Mouse (Mus musculus) hindbrain, embryonic 13.5 days (tissue): ENCODE measurements around the gene Srebf1. TPM values are rescaled to one million over a fixed set of nuclear protein-coding genes. Genes with fewer than 3 reads are reported as not detected.

ENCODE experiments used
- ATAC-seq: fragments of 200-750 bp; cut with Nextera tagmentation; 2 replicates; pipeline ENCODE4 v1.8.0; 2017; ENCODE audit warnings: moderate TSS enrichment; ENCODE audit not compliant: low FRiP score
- H3K27ac ChIP-seq: fragments of 300-500 bp; sonication (generic); 2 replicates; pipeline ENCODE4 v1.5.1; 2015; ENCODE audit warnings: inconsistent platforms, mild to moderate bottlenecking, moderate library complexity
- H3K27me3 ChIP-seq: fragments of 300-500 bp; sonication (generic); 2 replicates; pipeline ENCODE4 v1.6.1; 2015; ENCODE audit warnings: mild to moderate bottlenecking, inconsistent platforms
- H3K36me3 ChIP-seq: fragments of 300-500 bp; sonication (generic); 2 replicates; pipeline ENCODE4 v1.6.1; 2015; ENCODE audit warnings: mild to moderate bottlenecking, inconsistent platforms
- H3K4me1 ChIP-seq: fragments of 300-500 bp; sonication (generic); replicated peaks from 2 replicates; pipeline ENCODE4 v1.6.1; 2015; ENCODE audit warnings: inconsistent platforms
- H3K4me2 ChIP-seq: fragments of 300-500 bp; sonication (generic); 2 replicates; pipeline ENCODE4 v1.6.1; 2015; ENCODE audit warnings: inconsistent platforms, mild to moderate bottlenecking, moderate library complexity
- H3K4me3 ChIP-seq: fragments of 300-500 bp; sonication (generic); 2 replicates; pipeline ENCODE4 v1.5.1; 2015; ENCODE audit warnings: mild to moderate bottlenecking, inconsistent platforms
- H3K9ac ChIP-seq: fragments of 300-500 bp; sonication (generic); 2 replicates; pipeline ENCODE4 v1.6.1; 2015; ENCODE audit warnings: mild to moderate bottlenecking, inconsistent platforms
- H3K9me3 ChIP-seq: fragments of 300-500 bp; sonication (generic); 2 replicates; pipeline ENCODE4 v1.6.1; 2016; ENCODE audit warnings: inconsistent platforms
- WGBS: fragments of 180-500 bp; shearing (Covaris S2); methylation state at CpG from one replicate; pipeline ENCODE4 v1.1.7; 2015; 5-methylcytosine and 5-hydroxymethylcytosine counted together
- polyA plus RNA-seq: library from polyadenylated mRNA; unstranded; fragments of >200 nt; fragmentation: Nextera tagmentation; extraction: Ambion mirVana; gene quantifications from 2 replicates; pipeline ENCODE4 v1.2.1, GENCODE M21; 2015

The Srebf1 gene
- polyA plus RNA-seq, 1 experiment from 2014 or later: 43.9 TPM

DNA sequence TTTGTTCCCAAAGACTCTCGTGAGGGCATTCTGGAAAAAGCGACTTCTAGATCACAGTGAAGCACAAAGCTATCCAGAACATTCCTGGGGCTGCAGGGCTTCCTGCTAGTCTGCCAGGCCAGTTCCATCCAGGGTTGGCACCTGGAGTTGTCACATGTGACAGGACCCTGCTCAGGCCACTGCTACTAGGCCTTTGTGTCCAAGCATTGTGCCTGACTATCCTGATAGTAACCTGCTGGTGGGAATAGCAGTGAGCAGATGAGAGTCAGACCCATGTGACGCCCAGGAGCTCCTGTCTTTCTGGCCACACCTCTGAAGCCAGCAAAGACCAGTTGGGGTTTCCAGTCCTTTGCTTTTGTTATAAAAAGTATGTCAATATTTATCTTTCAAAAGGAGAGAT is 50.3 kb downstream of the Srebf1 start:
- no peak for ATAC-seq
- no peak overlapping the region for H3K4me3 ChIP-seq
- H3K9me3 ChIP-seq: no peaks in the 10 kb centered on the region
- H3K27ac ChIP-seq: 0 out of 2 replicates have a peak overlapping the region, but pooled peaks have one; percentile 5
- H3K9ac ChIP-seq: no peak overlapping the region
- H3K36me3 ChIP-seq: peaks cover 4% of the 10 kb centered on the region; the same call in 1 of the 2 replicates
- H3K27me3 ChIP-seq: no peaks in the 10 kb centered on the region
- peaks cover 88% of the 10 kb centered on the region for H3K4me1 ChIP-seq
- WGBS: 87% methylated on average over 3 of the region's 3 CpGs
- H3K4me2 ChIP-seq: no peak overlapping the region

DNA sequence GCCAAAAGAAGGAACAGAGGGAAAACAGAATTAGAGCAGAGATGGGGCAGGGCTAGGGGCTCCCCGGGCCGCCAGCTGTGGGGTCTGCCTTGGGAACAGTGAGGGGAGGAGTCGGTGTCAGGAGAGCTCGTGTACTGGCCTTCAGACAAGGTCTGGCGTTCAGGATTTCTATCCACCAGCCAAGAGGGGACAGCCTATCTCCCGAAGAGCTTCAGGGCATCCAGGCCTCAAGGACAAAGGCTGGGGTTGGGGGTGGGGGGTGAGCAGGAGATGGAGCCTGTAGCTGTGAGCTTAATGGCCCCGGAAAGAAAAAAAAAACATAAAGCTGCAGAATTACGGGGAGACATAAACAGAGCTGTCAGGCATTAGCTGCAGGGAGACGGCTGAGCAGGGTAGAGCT is 53.6 kb downstream of the Srebf1 start:
- no peak overlapping the region; the same call in 1 of the 2 replicates for H3K4me2 ChIP-seq

GRCm38 (mm10) chr11:60165076-60165475 is 57.3 kb downstream of the Srebf1 start:
- no peak overlapping the region for H3K4me2 ChIP-seq
- 46% methylated on average over 5 of the region's 5 CpGs for WGBS
- H3K9me3 ChIP-seq: no peaks in the 10 kb centered on the region
- H3K4me3 ChIP-seq: no peak overlapping the region
- H3K27ac ChIP-seq: no peak overlapping the region
- peaks cover 96% of the 10 kb centered on the region for H3K4me1 ChIP-seq
- H3K27me3 ChIP-seq: no peaks in the 10 kb centered on the region
- no peak for ATAC-seq
- no peaks in the 10 kb centered on the region for H3K36me3 ChIP-seq
- H3K9ac ChIP-seq: no peak overlapping the region

More for the DNA sequence above, 53.6 kb downstream of the Srebf1 start:
- H3K4me3 ChIP-seq: no peak overlapping the region
- peak overlapping the region; percentile 83 for H3K27ac ChIP-seq
- no peak for ATAC-seq
- no peaks in the 10 kb centered on the region for H3K9me3 ChIP-seq
- H3K4me1 ChIP-seq: peaks cover 93% of the 10 kb centered on the region
- H3K36me3 ChIP-seq: peaks cover under 1% of the 10 kb centered on the region; the same call in 1 of the 2 replicates
- no peaks in the 10 kb centered on the region for H3K27me3 ChIP-seq
- H3K9ac ChIP-seq: peak overlapping the region; percentile 64
- 27% methylated on average over 9 of the region's 9 CpGs for WGBS

GRCm38 (mm10) chr11:60164450-60164849 is 57.9 kb downstream of the Srebf1 start:
- ATAC-seq: no peak
- Histone ChIP-seq H3K4me3 (no peak overlapping the region), H3K4me2 (no peak overlapping the region), H3K4me1 (peaks cover 96% of the 10 kb centered on the region), H3K27me3 (no peaks in the 10 kb centered on the region), H3K9ac (no peak overlapping the region), H3K36me3 (no peaks in the 10 kb centered on the region; the same call in 1 of the 2 replicates), H3K9me3 (no peaks in the 10 kb centered on the region), H3K27ac (no peak overlapping the region; the same call in 1 of the 2 replicates)
- WGBS: 85% methylated on average over 6 of the region's 6 CpGs

GRCm38 (mm10) chr11:60163362-60163761 is 59.0 kb downstream of the Srebf1 start:
- 92% methylated on average over 4 of the region's 4 CpGs for WGBS
- Histone ChIP-seq H3K9ac (no peak overlapping the region), H3K27ac (no peak overlapping the region), H3K4me2 (no peak overlapping the region), H3K27me3 (no peaks in the 10 kb centered on the region), H3K4me3 (no peak overlapping the region), H3K9me3 (no peaks in the 10 kb centered on the region), H3K4me1 (peaks cover 95% of the 10 kb centered on the region), H3K36me3 (no peaks in the 10 kb centered on the region; the same call in 1 of the 2 replicates)
- no peak for ATAC-seq

- Histone ChIP-seq H3K4me2 (no peak overlapping the region), H3K9ac (no peak overlapping the region), H3K27me3 (no peaks in the 10 kb centered on the region), H3K4me3 (no peak overlapping the region), H3K27ac (peak overlapping the region; percentile 81; the same call in 1 of the 2 replicates), H3K9me3 (no peaks in the 10 kb centered on the region), H3K36me3 (peaks cover 6% of the 10 kb centered on the region), H3K4me1 (peaks cover 95% of the 10 kb centered on the region)
- WGBS: 93% methylated on average over 1 of the region's 1 CpGs
- no peak for ATAC-seq
Measured at GRCm38 (mm10) chr11:60162547-60162946, 59.8 kb downstream of the Srebf1 start.

DNA sequence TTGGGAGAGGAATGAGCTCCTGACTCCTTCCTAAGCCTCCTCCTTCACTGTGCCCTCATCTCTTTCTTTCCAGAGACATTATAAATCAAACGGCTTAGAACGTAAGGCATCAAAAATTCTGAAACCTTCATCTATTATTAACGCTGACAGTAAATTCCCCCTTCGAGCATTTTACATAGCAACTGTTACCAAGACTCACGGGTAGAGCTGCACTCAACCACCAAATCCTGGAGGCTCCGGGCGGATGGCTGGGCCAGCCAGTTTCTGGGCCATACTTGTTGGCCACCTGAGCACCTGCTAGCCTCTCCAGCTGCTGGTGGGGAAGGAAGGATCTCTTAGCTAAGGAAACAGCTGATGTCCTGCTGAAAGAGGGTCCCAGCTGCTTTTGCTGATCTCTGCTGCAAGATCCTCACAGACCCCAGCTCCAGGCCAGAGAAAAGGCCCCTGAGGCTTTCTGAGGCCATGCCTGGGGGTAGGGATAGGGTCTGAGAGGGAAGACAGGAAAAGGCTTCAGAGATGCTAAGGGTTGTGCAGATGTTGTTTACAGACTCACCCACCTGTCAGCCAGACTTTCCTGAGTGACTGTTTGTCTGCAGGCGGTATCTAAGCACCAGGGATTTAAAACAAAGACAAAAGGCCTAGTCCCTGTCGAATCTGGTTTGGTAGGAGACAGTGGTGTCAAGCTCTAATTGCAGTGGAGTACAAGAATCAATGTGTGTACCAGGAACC is 61.1 kb downstream of the Srebf1 start:
- peaks cover 14% of the 10 kb centered on the region for H3K36me3 ChIP-seq
- peak overlapping the region; percentile 81 for H3K27ac ChIP-seq
- H3K9ac ChIP-seq: peak overlapping the region; percentile 7
- H3K4me3 ChIP-seq: no peak overlapping the region
- no peaks in the 10 kb centered on the region for H3K27me3 ChIP-seq
- H3K4me1 ChIP-seq: peaks cover 85% of the 10 kb centered on the region
- 41% methylated on average over 9 of the region's 9 CpGs for WGBS
- no peaks in the 10 kb centered on the region for H3K9me3 ChIP-seq
- no peak overlapping the region for H3K4me2 ChIP-seq
- no peak for ATAC-seq

DNA sequence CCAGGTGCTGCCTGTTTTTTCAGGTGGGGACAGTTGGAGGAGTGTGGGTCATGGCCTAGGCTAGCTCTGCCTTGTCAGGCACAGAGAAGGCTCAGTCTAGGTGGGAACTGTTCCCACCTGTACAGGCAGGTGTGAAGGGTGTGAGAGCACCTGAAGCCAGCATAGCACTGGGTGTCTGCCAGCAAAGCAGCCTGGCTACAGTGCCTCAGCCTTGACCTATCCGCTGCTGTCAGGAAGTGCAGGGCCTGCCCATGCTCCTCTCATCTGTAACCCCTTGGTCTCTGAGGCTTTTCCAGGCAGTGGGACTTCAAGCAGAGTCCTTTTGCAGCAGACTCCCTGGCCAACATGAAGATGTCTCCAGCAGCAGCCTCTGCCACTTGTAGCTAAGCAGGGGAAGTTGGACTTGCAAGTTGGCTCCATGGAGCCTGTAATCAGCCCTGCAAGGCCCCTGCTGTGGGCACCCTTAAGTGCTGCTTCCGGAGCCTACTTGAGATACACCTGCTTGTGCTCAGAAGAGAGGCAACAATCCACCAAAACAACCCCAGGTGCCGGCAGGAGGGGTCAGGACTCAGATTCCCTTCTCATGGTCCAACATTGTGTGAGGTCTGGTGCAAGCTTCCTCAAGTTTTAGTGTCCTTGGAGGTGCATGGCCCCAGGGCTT is 61.8 kb downstream of the Srebf1 start:
- no peak for ATAC-seq
- Histone ChIP-seq H3K27me3 (no peaks in the 10 kb centered on the region), H3K4me3 (no peak overlapping the region), H3K9me3 (no peaks in the 10 kb centered on the region), H3K4me2 (no peak overlapping the region), H3K36me3 (peaks cover 14% of the 10 kb centered on the region), H3K9ac (peak overlapping the region; percentile 29; the same call in 1 of the 2 replicates), H3K27ac (peak overlapping the region; percentile 81), H3K4me1 (peaks cover 81% of the 10 kb centered on the region)
- WGBS: 84% methylated on average over 3 of the region's 3 CpGs

- H3K4me2 ChIP-seq: no peak overlapping the region
- WGBS: 90% methylated on average over 5 of the region's 5 CpGs
- H3K27me3 ChIP-seq: no peaks in the 10 kb centered on the region
- peaks cover 83% of the 10 kb centered on the region for H3K4me1 ChIP-seq
- peak overlapping the region; percentile 29; the same call in 1 of the 2 replicates for H3K9ac ChIP-seq
- H3K4me3 ChIP-seq: no peak overlapping the region
- peak overlapping the region; percentile 81; the same call in 1 of the 2 replicates for H3K27ac ChIP-seq
- no peak for ATAC-seq
- H3K9me3 ChIP-seq: no peaks in the 10 kb centered on the region
- H3K36me3 ChIP-seq: peaks cover 14% of the 10 kb centered on the region
Measured at GRCm38 (mm10) chr11:60159955-60160354, 62.4 kb downstream of the Srebf1 start.

- Histone ChIP-seq H3K9ac (0 out of 2 replicates have a peak overlapping the region, but pooled peaks have one; percentile 6), H3K4me1 (peaks cover 82% of the 10 kb centered on the region), H3K4me2 (no peak overlapping the region), H3K36me3 (peaks cover 14% of the 10 kb centered on the region), H3K27ac (0 out of 2 replicates have a peak overlapping the region, but pooled peaks have one; percentile 32), H3K9me3 (no peaks in the 10 kb centered on the region), H3K4me3 (no peak overlapping the region), H3K27me3 (no peaks in the 10 kb centered on the region)
- no peak for ATAC-seq
- WGBS: 89% methylated on average over 4 of the region's 4 CpGs
Measured at GRCm38 (mm10) chr11:60158271-60158670, 64.1 kb downstream of the Srebf1 start.

- Histone ChIP-seq H3K4me3 (no peak overlapping the region), H3K27ac (peak overlapping the region; percentile 71), H3K36me3 (peaks cover 19% of the 10 kb centered on the region), H3K9ac (peak overlapping the region; percentile 43; the same call in 1 of the 2 replicates), H3K27me3 (no peaks in the 10 kb centered on the region), H3K4me2 (no peak overlapping the region), H3K4me1 (peaks cover 64% of the 10 kb centered on the region), H3K9me3 (no peaks in the 10 kb centered on the region)
- no peak for ATAC-seq
- 65% methylated on average over 5 of the region's 5 CpGs for WGBS
Measured at GRCm38 (mm10) chr11:60155690-60156089, 66.7 kb downstream of the Srebf1 start.

- no peak overlapping the region for H3K4me3 ChIP-seq
- ATAC-seq: no peak
- peaks cover 22% of the 10 kb centered on the region for H3K36me3 ChIP-seq
- no peak overlapping the region for H3K4me2 ChIP-seq
- peak overlapping the region; percentile 30; the same call in 1 of the 2 replicates for H3K27ac ChIP-seq
- 84% methylated on average over 3 of the region's 3 CpGs for WGBS
- H3K4me1 ChIP-seq: peaks cover 60% of the 10 kb centered on the region
- H3K9me3 ChIP-seq: no peaks in the 10 kb centered on the region
- no peaks in the 10 kb centered on the region for H3K27me3 ChIP-seq
- H3K9ac ChIP-seq: no peak overlapping the region
Measured at GRCm38 (mm10) chr11:60153936-60154335, 68.4 kb downstream of the Srebf1 start.
